Mouse (Mus musculus): ENCODE measurements around the gene Wdr45.

DNA sequence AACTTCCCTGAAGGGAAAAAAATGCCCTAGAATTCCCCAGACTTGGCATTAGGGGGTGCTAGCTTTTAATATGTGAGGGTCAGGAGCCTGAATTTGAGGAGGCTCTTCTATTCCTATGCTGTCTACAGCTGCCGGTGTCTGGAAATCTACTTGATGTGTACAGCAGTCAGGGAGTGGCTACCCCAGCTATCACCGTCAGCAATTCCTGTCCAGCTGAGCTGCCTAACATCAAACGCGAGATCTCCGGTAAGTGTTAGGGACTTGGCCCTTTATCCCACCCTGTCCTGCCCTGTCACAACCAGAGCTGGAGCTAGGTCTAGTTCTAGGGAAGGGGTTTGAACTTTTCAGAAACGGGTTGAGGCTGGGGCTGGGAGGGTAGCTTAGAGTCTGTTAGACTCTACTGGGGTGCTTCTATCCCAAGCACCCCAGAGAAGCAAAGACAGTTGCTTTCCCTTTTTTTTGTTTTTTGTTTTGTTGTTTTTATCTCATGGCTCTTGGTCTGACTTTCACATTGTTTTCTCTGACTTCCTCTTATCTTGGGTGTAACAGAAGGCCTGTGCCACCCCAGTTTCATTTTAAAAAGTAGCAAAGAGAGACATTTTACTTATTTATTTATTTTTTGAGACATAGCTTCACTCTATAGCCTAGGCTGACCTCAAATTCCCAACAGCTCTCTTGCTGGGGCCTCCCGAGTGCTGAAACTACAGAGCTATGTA lies 55.3 kb downstream of the Wdr45 start:
- 0 out of 2 replicates have a peak, but pooled peaks have one; percentile 1 for TF ChIP-seq CTCF (conservative IDR thresholded peaks at IDR 0.05; ENCODE audit: low read length)
- TF ChIP-seq POU5F1 (IDR thresholded peaks at IDR 0.05; ENCODE audit: borderline replicate concordance, low read length) = no peak
- no peak for TF ChIP-seq NANOG (IDR thresholded peaks at IDR 0.05; ENCODE audit: borderline replicate concordance, low read length)
